Mouse (Mus musculus): ENCODE measurements around the gene Slc13a1. TPM values are rescaled to one million over a fixed set of nuclear protein-coding genes. Genes with fewer than 3 reads are reported as not detected.

Gene Slc13a1
- polyA plus RNA-seq, 1 experiment from 2014 or later, result not detected

DNA sequence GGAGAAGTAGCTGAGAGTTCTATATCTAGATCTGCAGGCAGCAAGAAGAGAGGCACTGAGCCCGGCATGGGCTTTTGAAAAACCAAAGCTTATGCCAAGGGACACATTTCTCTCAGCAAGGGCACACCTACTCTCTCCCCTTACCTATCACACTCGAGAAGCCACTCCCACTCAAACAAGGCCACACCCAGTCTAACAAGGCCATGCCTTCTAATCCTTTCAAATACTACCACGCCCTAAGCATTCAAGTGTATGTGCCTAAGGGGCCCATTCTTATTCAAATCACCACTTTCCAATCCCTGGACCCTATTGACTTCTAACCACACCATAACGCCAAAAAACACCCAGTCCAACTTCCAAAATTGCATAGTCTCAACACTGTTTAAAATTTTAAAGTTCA is 112.8 kb downstream of the Slc13a1 start:
- no peak overlapping the region for H3K9ac ChIP-seq (ENCODE audit: low read length)
- H3K9me3 ChIP-seq (ENCODE audit: control insufficient read depth, low read length), result no peaks in the 10 kb centered on the region
- DNase-seq (ENCODE audit: low spot score) (no peak), ATAC-seq (ENCODE audit: insufficient read depth, low FRiP score, low TSS enrichment) (no peak)
- H3K4me1 ChIP-seq (ENCODE audit: control insufficient read depth, insufficient read depth, low read length), result no peaks in the 10 kb centered on the region
- 94% methylated on average over 4 of the region's 4 CpGs for WGBS
- no peak overlapping the region for H3K27ac ChIP-seq (ENCODE audit: low read depth, low read length)
- H3K4me2 ChIP-seq (ENCODE audit: low read depth), result no peak overlapping the region
- H3K27me3 ChIP-seq (ENCODE audit: control insufficient read depth, insufficient read depth, low read length), result no peaks in the 10 kb centered on the region
- no peak overlapping the region for H3K4me3 ChIP-seq (ENCODE audit: low read depth, low read length)
- H3K36me3 ChIP-seq (ENCODE audit: control insufficient read depth, insufficient read depth, low read length), result no peaks in the 10 kb centered on the region

DNA sequence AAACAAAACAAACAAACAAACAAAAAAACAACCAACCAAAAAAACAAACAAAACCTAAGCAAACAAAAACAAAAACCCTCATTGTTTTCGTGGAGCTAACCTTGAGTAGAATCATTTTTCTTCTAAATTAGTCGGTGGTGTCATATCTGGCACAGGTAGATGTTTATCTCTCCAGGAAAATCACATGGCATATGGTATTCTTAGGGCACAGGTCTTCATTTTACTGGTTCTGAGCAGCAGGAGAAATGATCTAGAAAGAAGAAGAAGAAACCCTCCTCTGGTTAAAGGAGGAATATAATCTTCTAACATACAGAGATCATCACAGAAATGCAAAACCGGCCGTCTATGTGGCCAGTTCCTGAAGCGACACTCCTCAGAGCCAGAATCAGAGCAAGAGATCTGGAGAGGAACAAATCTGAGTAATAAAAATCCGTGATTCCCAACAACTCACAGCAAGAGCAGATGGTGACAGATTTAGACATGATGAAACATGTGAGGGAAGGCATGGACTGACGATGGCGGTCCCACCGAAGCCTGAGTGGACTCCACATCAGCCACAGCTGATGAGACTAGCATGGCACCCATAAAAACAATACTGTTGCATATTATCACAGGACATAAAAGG is 113.7 kb downstream of the Slc13a1 start:
- Histone ChIP-seq H3K27me3 (ENCODE audit: control insufficient read depth, insufficient read depth, low read length) (no peaks in the 10 kb centered on the region), H3K36me3 (ENCODE audit: control insufficient read depth, insufficient read depth, low read length) (no peaks in the 10 kb centered on the region), H3K9me3 (ENCODE audit: control insufficient read depth, low read length) (no peaks in the 10 kb centered on the region), H3K4me2 (ENCODE audit: low read depth) (no peak overlapping the region), H3K27ac (ENCODE audit: low read depth, low read length) (no peak overlapping the region), H3K4me3 (ENCODE audit: low read depth, low read length) (no peak overlapping the region), H3K4me1 (ENCODE audit: control insufficient read depth, insufficient read depth, low read length) (no peaks in the 10 kb centered on the region), H3K9ac (ENCODE audit: low read length) (no peak overlapping the region)
- DNase-seq (ENCODE audit: low spot score), result no peak
- no peak for ATAC-seq (ENCODE audit: insufficient read depth, low FRiP score, low TSS enrichment)
- WGBS, result 90% methylated on average over 9 of the region's 9 CpGs

DNA sequence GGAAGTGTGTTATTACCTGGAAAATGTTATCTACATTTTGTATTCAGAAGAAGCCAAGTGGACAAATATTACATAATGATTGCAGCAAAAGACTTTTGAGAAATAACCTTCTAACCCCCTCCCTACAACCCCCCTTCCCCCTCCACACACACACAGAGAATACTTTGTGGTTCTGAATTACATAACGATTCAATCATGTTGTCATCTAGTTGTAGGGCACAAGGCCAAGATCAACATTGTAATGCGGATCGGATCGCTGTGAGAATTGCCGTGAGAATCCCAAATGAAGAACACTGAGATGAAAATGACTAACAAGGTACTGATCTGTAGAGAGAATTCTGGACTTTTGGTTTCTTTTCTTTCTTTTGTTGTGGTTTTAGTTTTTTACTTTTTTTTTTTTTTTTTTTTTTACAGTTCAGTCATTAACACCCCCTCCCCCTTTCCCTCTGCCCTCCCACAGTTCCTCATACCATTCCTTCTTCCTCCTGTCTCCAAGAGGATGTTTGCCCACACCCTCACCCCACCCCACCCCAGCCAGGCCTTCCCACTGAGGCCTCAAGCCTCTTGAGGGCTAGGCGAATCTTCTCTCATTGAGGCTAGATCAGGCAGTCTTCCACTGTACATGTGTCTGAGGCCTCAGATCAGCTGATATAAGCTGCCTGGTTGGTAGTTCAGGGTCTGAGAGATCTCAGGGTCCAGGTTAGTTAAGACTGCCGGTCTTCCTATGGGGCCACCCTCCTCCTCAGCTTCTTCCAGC is 120.7 kb downstream of the Slc13a1 start:
- Histone ChIP-seq H3K36me3 (ENCODE audit: control insufficient read depth, insufficient read depth, low read length) (no peaks in the 10 kb centered on the region), H3K4me3 (ENCODE audit: low read depth, low read length) (no peak overlapping the region), H3K9ac (ENCODE audit: low read length) (no peak overlapping the region), H3K27ac (ENCODE audit: low read depth, low read length) (no peak overlapping the region), H3K4me2 (ENCODE audit: low read depth) (no peak overlapping the region), H3K4me1 (ENCODE audit: control insufficient read depth, insufficient read depth, low read length) (no peaks in the 10 kb centered on the region), H3K27me3 (ENCODE audit: control insufficient read depth, insufficient read depth, low read length) (no peaks in the 10 kb centered on the region), H3K9me3 (ENCODE audit: control insufficient read depth, low read length) (no peaks in the 10 kb centered on the region)
- DNase-seq (ENCODE audit: low spot score) (peak; percentile 20), ATAC-seq (ENCODE audit: insufficient read depth, low FRiP score, low TSS enrichment) (no peak)
- WGBS, result 67% methylated on average over 7 of the region's 7 CpGs

DNA sequence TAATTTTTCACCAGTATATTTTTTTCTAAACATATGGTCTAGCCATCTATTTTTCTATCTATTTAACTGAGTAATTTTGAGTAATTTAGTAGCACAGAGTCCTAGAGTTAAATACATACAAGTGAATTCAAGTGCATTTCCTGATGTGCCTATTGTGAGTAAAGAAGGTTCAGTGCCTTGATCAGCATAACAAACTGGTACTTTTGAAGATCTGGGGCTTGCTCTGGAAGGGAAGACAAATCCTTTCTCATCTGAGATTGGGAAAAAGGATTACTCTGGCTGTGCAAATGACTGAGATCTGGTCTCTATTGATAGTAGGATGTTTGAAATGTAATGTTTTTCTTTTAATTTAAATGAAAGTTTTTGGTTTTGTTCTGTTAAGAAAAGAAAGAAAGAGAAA is 124.4 kb downstream of the Slc13a1 start:
- ATAC-seq (ENCODE audit: insufficient read depth, low FRiP score, low TSS enrichment) (no peak), DNase-seq (ENCODE audit: low spot score) (no peak)
- Histone ChIP-seq H3K4me2 (ENCODE audit: low read depth) (no peak overlapping the region), H3K9ac (ENCODE audit: low read length) (no peak overlapping the region), H3K4me1 (ENCODE audit: control insufficient read depth, insufficient read depth, low read length) (no peaks in the 10 kb centered on the region), H3K27me3 (ENCODE audit: control insufficient read depth, insufficient read depth, low read length) (no peaks in the 10 kb centered on the region), H3K4me3 (ENCODE audit: low read depth, low read length) (no peak overlapping the region), H3K36me3 (ENCODE audit: control insufficient read depth, insufficient read depth, low read length) (no peaks in the 10 kb centered on the region), H3K9me3 (ENCODE audit: control insufficient read depth, low read length) (no peaks in the 10 kb centered on the region), H3K27ac (ENCODE audit: low read depth, low read length) (no peak overlapping the region)

Small RNA genes lying within 50 kb of the gene (microRNA-seq; reads per million reads assigned to microRNA genes)
- not detected for gene Gm26386

Other genes with a start within 250 kb of the Slc13a1 start
- not detected in 2 replicates for gene Tas2r118, start 198.0 kb downstream of the Slc13a1 start, polyA plus RNA-seq (2014; fragmentation: Nextera tagmentation; extraction: Ambion mirVana)

All from neural tube, embryonic 11.5 days (tissue).